Mouse (Mus musculus) limb, embryonic 13.5 days (tissue): ENCODE results near the gene Zfp536. TPM values are rescaled to one million over a fixed set of nuclear protein-coding genes. Genes with fewer than 3 reads are reported as not detected.
"Not testable (repeated sequence)": the region's sequence is repeated elsewhere in the genome, so short reads cannot be mapped to it uniquely, and the experiment has no call there.

ENCODE experiments used
- ATAC-seq: fragments of 200-750 bp; cut with Nextera tagmentation; 2 replicates; pipeline ENCODE4 v1.8.0; 2017; ENCODE audit warnings: low read depth, moderate number of reproducible peaks, moderate TSS enrichment; ENCODE audit not compliant: low FRiP score
- H3K27ac ChIP-seq: fragments of 300-500 bp; sonication (generic); 2 replicates; pipeline ENCODE4 v1.5.1; 2015; ENCODE audit warnings: inconsistent platforms, mild to moderate bottlenecking, moderate library complexity
- H3K27me3 ChIP-seq: fragments of 300-500 bp; sonication (generic); 2 replicates; pipeline ENCODE4 v1.6.1; 2015; ENCODE audit warnings: mild to moderate bottlenecking, inconsistent platforms
- H3K36me3 ChIP-seq: fragments of 300-500 bp; sonication (generic); 2 replicates; pipeline ENCODE4 v1.6.1; 2015; ENCODE audit warnings: inconsistent platforms, mild to moderate bottlenecking, moderate library complexity
- H3K4me1 ChIP-seq: fragments of 300-500 bp; sonication (generic); 2 replicates; pipeline ENCODE4 v1.6.1; 2015; ENCODE audit warnings: inconsistent platforms
- H3K4me2 ChIP-seq: fragments of 300-500 bp; sonication (generic); replicated peaks from 2 replicates; pipeline ENCODE4 v1.6.1; 2015; ENCODE audit warnings: inconsistent platforms, mild to moderate bottlenecking, moderate library complexity
- H3K4me3 ChIP-seq: fragments of 300-500 bp; sonication (generic); 2 replicates; pipeline ENCODE4 v1.5.1; 2015; ENCODE audit warnings: moderate library complexity, mild to moderate bottlenecking, inconsistent platforms
- H3K9ac ChIP-seq: fragments of 300-500 bp; sonication (generic); 2 replicates; pipeline ENCODE4 v1.6.1; 2015; ENCODE audit warnings: mild to moderate bottlenecking, inconsistent platforms
- H3K9me3 ChIP-seq: fragments of 300-500 bp; sonication (generic); 2 replicates; pipeline ENCODE4 v1.6.1; 2016; ENCODE audit warnings: inconsistent platforms
- WGBS: fragments of 180-500 bp; shearing (Covaris S2); methylation state at CpG from one replicate; pipeline ENCODE4 v1.1.7; 2015; 5-methylcytosine and 5-hydroxymethylcytosine counted together
- polyA plus RNA-seq: library from polyadenylated mRNA; unstranded; fragments of >200 nt; fragmentation: Nextera tagmentation; extraction: Ambion mirVana; gene quantifications from 2 replicates; pipeline ENCODE4 v1.2.1, GENCODE M21; 2015

The Zfp536 gene
- polyA plus RNA-seq, 1 experiment from 2014 or later: 6.6 TPM

- no peak overlapping the region for H3K9ac ChIP-seq
- ATAC-seq: no peak
- no peak overlapping the region for H3K4me3 ChIP-seq
- H3K27ac ChIP-seq: no peak overlapping the region
- H3K27me3 ChIP-seq: peaks cover 4% of the 10 kb centered on the region
- no peaks in the 10 kb centered on the region for H3K4me1 ChIP-seq
- WGBS: 91% methylated on average over 2 of the region's 2 CpGs
- H3K4me2 ChIP-seq: no peak overlapping the region
- no peaks in the 10 kb centered on the region for H3K9me3 ChIP-seq
- H3K36me3 ChIP-seq: no peaks in the 10 kb centered on the region
These were observed 155.6 kb downstream of the Zfp536 start for GRCm38 (mm10) chr7:37617880-37618279.

- Histone ChIP-seq H3K27me3 (no peaks in the 10 kb centered on the region), H3K4me3 (no peak overlapping the region), H3K9ac (no peak overlapping the region), H3K4me2 (no peak overlapping the region), H3K4me1 (no peaks in the 10 kb centered on the region), H3K9me3 (no peaks in the 10 kb centered on the region), H3K36me3 (no peaks in the 10 kb centered on the region), H3K27ac (no peak overlapping the region)
- WGBS: 81% methylated on average over 4 of the region's 4 CpGs
- ATAC-seq: no peak
These were observed 157.5 kb downstream of the Zfp536 start for GRCm38 (mm10) chr7:37615932-37616331.

DNA sequence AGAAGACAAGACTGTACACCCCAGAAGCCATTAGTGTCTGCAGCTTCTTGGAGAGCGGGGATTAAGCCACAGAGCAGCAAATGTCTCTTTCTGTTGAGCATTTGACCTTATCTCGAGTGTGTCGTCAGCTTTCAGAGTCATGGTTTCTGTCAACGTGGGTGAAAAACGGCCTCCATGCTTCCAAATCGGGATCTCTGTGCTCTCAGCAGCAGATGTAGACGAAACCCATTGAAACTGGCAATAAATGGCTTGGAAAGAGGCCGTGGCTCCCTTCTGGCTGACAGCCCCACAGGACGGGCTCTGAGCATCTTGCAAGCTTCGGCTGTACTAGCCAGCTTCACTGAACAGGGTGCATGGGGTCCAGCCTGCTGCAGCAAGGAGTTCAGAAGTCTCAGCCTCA, 159.1 kb downstream of the Zfp536 start:
- H3K4me1 ChIP-seq: no peaks in the 10 kb centered on the region
- no peaks in the 10 kb centered on the region for H3K36me3 ChIP-seq
- H3K4me3 ChIP-seq: no peak overlapping the region
- no peak overlapping the region for H3K27ac ChIP-seq
- H3K4me2 ChIP-seq: no peak overlapping the region
- no peaks in the 10 kb centered on the region for H3K9me3 ChIP-seq
- ATAC-seq: no peak
- no peaks in the 10 kb centered on the region for H3K27me3 ChIP-seq
- H3K9ac ChIP-seq: no peak overlapping the region
- WGBS: 60% methylated on average over 10 of the region's 10 CpGs

- ATAC-seq: no peak
These were observed 164.9 kb downstream of the Zfp536 start for GRCm38 (mm10) chr7:37608556-37608955.

DNA sequence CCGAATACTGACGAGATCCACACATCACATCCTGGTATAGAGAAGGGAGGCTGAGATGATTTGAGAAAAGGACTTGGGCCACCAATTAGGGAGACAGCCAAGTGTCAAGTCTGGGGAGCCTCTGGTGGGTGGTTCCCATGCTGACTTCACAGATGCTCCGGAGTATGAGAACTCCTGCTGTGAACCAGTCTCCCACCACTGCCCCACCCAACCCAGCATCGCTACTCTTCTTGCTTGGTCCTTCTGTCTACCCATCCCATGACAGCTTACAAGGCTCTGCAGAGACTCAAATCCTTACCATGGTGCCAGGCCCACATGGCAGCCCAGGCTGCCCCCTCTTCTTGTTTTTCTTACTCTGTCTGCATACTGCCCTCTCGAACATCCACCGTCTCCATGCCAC, 165.5 kb downstream of the Zfp536 start:
- H3K9ac ChIP-seq: no peak overlapping the region
- no peaks in the 10 kb centered on the region for H3K4me1 ChIP-seq
- no peaks in the 10 kb centered on the region for H3K36me3 ChIP-seq
- WGBS: 89% methylated on average over 6 of the region's 6 CpGs
- no peak overlapping the region for H3K27ac ChIP-seq
- no peak overlapping the region for H3K4me2 ChIP-seq
- no peaks in the 10 kb centered on the region for H3K9me3 ChIP-seq
- no peaks in the 10 kb centered on the region for H3K27me3 ChIP-seq
- no peak overlapping the region for H3K4me3 ChIP-seq
- ATAC-seq: no peak

More at GRCm38 (mm10) chr7:37608556-37608955, 164.9 kb downstream of the Zfp536 start:
- Histone ChIP-seq H3K4me3 (no peak overlapping the region), H3K4me1 (no peaks in the 10 kb centered on the region), H3K9me3 (no peaks in the 10 kb centered on the region), H3K9ac (no peak overlapping the region), H3K4me2 (no peak overlapping the region), H3K36me3 (no peaks in the 10 kb centered on the region), H3K27ac (no peak overlapping the region), H3K27me3 (no peaks in the 10 kb centered on the region)
- WGBS: 93% methylated on average over 14 of the region's 14 CpGs

- Histone ChIP-seq H3K4me3 (no peak overlapping the region), H3K9ac (no peak overlapping the region), H3K4me1 (no peaks in the 10 kb centered on the region), H3K36me3 (no peaks in the 10 kb centered on the region), H3K4me2 (no peak overlapping the region), H3K27me3 (no peaks in the 10 kb centered on the region), H3K27ac (no peak overlapping the region), H3K9me3 (no peaks in the 10 kb centered on the region)
- no peak for ATAC-seq
- WGBS: 83% methylated on average over 5 of the region's 5 CpGs
These were observed 167.0 kb downstream of the Zfp536 start for GRCm38 (mm10) chr7:37606472-37606871.

- H3K9me3 ChIP-seq, ATAC-seq, H3K9ac ChIP-seq, H3K27me3 ChIP-seq, H3K27ac ChIP-seq, H3K4me3 ChIP-seq, H3K4me2 ChIP-seq, H3K36me3 ChIP-seq: not testable (repeated sequence)
- H3K4me1 ChIP-seq: peaks cover 12% of the 10 kb centered on the region; the same call in 1 of the 2 replicates
These were observed 169.9 kb downstream of the Zfp536 start for GRCm38 (mm10) chr7:37603525-37603909.

DNA sequence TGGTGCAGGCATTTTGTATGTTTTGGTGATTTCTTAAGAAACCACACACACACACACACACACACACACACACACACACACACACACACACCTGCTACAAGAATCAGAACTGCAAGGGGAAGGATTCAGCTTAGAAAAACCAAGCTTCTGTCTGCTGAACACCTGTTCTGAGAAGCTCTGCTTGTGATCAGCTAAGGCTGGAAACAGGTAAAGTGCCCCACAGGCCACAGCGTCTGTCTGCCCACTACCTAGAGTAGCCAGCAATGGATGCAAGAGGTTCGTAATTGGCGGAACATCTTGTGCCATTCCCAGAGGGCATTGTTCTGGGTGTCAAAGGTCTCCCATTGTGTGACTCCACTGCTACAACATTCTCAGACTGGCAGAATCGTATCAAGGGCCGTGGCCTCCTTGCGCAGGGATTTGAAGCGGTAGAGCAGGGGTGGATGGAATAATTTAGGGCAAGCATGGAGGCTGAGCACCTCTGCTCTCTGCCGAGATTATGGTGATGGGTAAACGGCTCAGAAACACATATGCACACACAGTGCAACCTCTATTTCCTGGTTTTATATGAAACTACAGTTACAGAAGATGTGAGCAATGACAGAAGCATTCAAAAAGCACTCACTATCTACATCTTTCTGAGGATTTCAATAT, 170.4 kb downstream of the Zfp536 start:
- Histone ChIP-seq H3K27ac (no peak overlapping the region), H3K9ac (no peak overlapping the region), H3K4me2 (no peak overlapping the region), H3K4me3 (no peak overlapping the region), H3K36me3 (no peaks in the 10 kb centered on the region), H3K4me1 (peaks cover 12% of the 10 kb centered on the region; the same call in 1 of the 2 replicates), H3K27me3 (0 out of 2 replicates have a peak, but pooled peaks cover 2% of the 10 kb centered on the region), H3K9me3 (no peaks in the 10 kb centered on the region)
- 66% methylated on average over 9 of the region's 9 CpGs for WGBS
- no peak for ATAC-seq

GRCm38 (mm10) chr7:37600318-37600717, 173.1 kb downstream of the Zfp536 start:
- WGBS: 70% methylated on average over 4 of the region's 4 CpGs
- H3K27ac ChIP-seq: no peak overlapping the region
- ATAC-seq: no peak
- no peak overlapping the region for H3K4me2 ChIP-seq
- no peak overlapping the region for H3K4me3 ChIP-seq
- H3K9ac ChIP-seq: no peak overlapping the region
- H3K4me1 ChIP-seq: peaks cover 12% of the 10 kb centered on the region; the same call in 1 of the 2 replicates
- H3K36me3 ChIP-seq: no peaks in the 10 kb centered on the region
- no peaks in the 10 kb centered on the region for H3K9me3 ChIP-seq
- H3K27me3 ChIP-seq: 0 out of 2 replicates have a peak, but pooled peaks cover 2% of the 10 kb centered on the region

DNA sequence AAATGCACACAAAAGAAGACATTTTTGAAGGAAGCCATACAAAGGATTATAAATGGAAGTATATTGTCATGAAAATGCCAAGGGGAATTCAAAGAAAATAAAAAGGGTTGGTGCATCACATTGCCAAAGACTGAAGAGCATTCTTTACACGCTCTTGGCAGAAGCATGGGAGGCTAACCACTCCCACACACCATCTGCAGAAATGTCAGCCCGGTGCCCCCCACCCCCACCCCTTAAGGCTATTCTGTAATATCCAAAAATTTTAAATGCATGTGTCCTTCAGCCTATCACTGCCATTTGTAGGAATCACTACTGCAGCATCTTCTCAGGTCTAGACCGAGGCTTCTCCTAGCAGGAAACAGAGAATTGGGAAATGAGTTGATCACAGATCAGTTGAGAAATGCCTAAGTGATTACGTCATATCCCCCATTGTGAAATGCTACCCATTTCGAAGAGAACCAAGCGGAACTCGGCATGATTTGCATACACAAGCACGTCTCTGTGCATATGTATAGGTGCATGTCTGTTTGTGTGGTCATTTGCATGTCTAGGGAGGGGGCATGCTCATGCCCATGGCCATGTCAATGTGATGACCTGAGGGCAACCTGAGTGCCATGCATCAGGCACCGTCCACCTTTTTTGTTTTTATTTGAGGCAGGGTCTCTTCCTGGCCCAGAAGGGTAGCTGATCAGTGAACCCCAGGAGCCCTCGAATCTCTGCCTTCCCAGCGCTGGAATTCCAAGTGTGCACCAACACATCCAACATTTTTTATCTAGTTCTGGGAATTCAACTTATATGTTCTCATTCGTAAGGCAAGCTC, 179.0 kb downstream of the Zfp536 start:
- WGBS: 78% methylated on average over 12 of the region's 12 CpGs
- H3K4me1 ChIP-seq: peaks cover 6% of the 10 kb centered on the region; the same call in 1 of the 2 replicates
- H3K9me3 ChIP-seq: no peaks in the 10 kb centered on the region
- H3K9ac ChIP-seq: no peak overlapping the region
- H3K36me3 ChIP-seq: no peaks in the 10 kb centered on the region
- no peak overlapping the region for H3K27ac ChIP-seq
- 0 out of 2 replicates have a peak, but pooled peaks cover 2% of the 10 kb centered on the region for H3K27me3 ChIP-seq
- H3K4me2 ChIP-seq: no peak overlapping the region
- no peak overlapping the region for H3K4me3 ChIP-seq
- no peak for ATAC-seq

DNA sequence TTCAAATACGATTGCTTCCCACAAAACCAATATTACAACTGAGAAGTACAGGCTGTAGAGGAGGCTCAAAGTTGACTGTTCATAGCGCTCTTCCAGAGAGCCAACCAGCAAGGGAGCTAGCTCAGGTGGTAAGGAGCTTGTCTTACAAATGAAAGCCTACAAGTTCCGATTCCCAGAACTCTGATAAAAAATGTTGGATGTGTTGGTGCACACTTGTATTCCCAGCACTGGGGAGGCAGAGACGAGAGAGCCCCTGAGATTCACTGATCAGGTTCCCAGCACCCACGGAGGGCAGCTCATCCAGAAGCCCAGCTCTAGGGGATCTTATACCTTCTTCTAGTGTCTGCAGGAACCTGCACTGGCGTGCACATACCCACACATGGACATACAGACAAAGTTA, 179.9 kb downstream of the Zfp536 start:
- Histone ChIP-seq H3K36me3 (no peaks in the 10 kb centered on the region), H3K27ac (no peak overlapping the region), H3K4me1 (no peaks in the 10 kb centered on the region), H3K27me3 (no peaks in the 10 kb centered on the region), H3K9ac (no peak overlapping the region), H3K4me2 (no peak overlapping the region), H3K4me3 (no peak overlapping the region), H3K9me3 (no peaks in the 10 kb centered on the region)
- no peak for ATAC-seq
- WGBS: 86% methylated on average over 6 of the region's 6 CpGs

DNA sequence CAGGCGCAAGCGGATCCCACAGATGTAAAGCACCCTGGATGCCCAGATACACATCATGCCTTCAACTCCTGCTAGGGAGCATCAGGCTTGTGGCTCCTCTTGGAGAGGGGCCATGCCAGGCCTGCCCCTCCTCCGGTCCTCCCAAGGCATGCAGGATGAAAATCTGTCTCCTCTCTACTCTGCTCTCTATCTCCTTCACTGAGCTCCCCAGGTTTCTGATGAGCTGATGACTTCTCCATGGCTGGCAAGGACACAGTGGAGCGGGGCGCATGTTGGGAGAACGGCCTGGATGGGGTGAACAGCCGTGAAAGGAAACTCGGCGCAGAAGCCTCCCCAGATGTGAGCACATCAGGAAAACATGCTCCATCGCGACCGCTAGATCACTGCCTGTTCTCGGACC, 186.7 kb downstream of the Zfp536 start:
- Histone ChIP-seq H3K9me3 (no peaks in the 10 kb centered on the region), H3K4me2 (no peak overlapping the region), H3K9ac (no peak overlapping the region), H3K4me3 (no peak overlapping the region), H3K4me1 (no peaks in the 10 kb centered on the region), H3K36me3 (no peaks in the 10 kb centered on the region), H3K27ac (no peak overlapping the region), H3K27me3 (no peaks in the 10 kb centered on the region)
- WGBS: 80% methylated on average over 13 of the region's 13 CpGs
- no peak for ATAC-seq
